Mouse (Mus musculus): ENCODE data around the gene Tecpr1. TPM values are rescaled to one million over a fixed set of nuclear protein-coding genes. Genes with fewer than 3 reads are reported as not detected.
A peak's percentile ranks its signal among the peaks of the same experiment; 100 is the strongest.

The Tecpr1 gene
- polyA plus RNA-seq, 1 experiment from 2014 or later, result 18.4 TPM

DNA sequence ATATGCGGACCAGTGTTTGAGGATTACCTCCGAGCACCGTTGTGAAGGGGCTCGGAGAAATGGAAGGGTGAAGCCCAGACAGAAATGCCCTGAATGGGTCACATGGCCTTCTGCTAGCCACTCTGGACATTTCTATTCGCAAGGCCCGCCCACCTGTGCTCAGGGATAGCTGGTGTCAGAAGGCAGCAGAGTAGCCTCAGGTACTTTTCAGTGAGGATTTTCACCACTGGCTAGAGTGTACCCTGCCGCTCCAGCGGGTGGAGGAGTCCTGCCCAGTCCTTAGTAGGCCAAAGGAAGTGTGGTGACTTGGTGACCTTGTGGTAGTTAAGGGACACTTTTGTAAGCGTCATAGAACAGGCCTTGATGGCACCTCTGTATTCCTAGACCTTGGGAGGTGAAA is 37.9 kb upstream of the Tecpr1 start:
- Histone ChIP-seq H3K9me3 (ENCODE audit: control insufficient read depth, low read length) (no peaks in the 10 kb centered on the region), H3K27me3 (ENCODE audit: control insufficient read depth, insufficient read depth, low read length) (no peaks in the 10 kb centered on the region), H3K4me3 (ENCODE audit: low read depth, low read length) (no peak overlapping the region), H3K4me1 (ENCODE audit: control insufficient read depth, insufficient read depth, low read length) (peaks cover 28% of the 10 kb centered on the region), H3K27ac (ENCODE audit: low read depth, low read length) (no peak overlapping the region), H3K36me3 (ENCODE audit: control insufficient read depth, insufficient read depth, low read length) (peaks cover 4% of the 10 kb centered on the region), H3K9ac (ENCODE audit: low read length) (no peak overlapping the region), H3K4me2 (ENCODE audit: low read depth) (no peak overlapping the region)
- DNase-seq (ENCODE audit: low spot score), result no peak
- no peak for ATAC-seq (ENCODE audit: insufficient read depth, low FRiP score, low TSS enrichment)
- WGBS, result 87% methylated on average over 9 of the region's 9 CpGs

- peaks cover 4% of the 10 kb centered on the region for H3K36me3 ChIP-seq (ENCODE audit: control insufficient read depth, insufficient read depth, low read length)
- H3K9me3 ChIP-seq (ENCODE audit: control insufficient read depth, low read length), result no peaks in the 10 kb centered on the region
- DNase-seq (ENCODE audit: low spot score) (no peak), ATAC-seq (ENCODE audit: insufficient read depth, low FRiP score, low TSS enrichment) (no peak)
- H3K27me3 ChIP-seq (ENCODE audit: control insufficient read depth, insufficient read depth, low read length), result no peaks in the 10 kb centered on the region
- WGBS, result 82% methylated on average over 8 of the region's 8 CpGs
- H3K9ac ChIP-seq (ENCODE audit: low read length), result no peak overlapping the region
- no peak overlapping the region for H3K27ac ChIP-seq (ENCODE audit: low read depth, low read length)
- peaks cover 29% of the 10 kb centered on the region for H3K4me1 ChIP-seq (ENCODE audit: control insufficient read depth, insufficient read depth, low read length)
- H3K4me3 ChIP-seq (ENCODE audit: low read depth, low read length), result no peak overlapping the region
- no peak overlapping the region for H3K4me2 ChIP-seq (ENCODE audit: low read depth)
These were observed 37.0 kb upstream of the Tecpr1 start for GRCm38 (mm10) chr5:144260464-144260863.

- no peak overlapping the region for H3K9ac ChIP-seq (ENCODE audit: low read length)
- peaks cover 29% of the 10 kb centered on the region for H3K4me1 ChIP-seq (ENCODE audit: control insufficient read depth, insufficient read depth, low read length)
- H3K27ac ChIP-seq (ENCODE audit: low read depth, low read length), result no peak overlapping the region
- peaks cover 4% of the 10 kb centered on the region for H3K36me3 ChIP-seq (ENCODE audit: control insufficient read depth, insufficient read depth, low read length)
- ATAC-seq (ENCODE audit: insufficient read depth, low FRiP score, low TSS enrichment) (no peak), DNase-seq (ENCODE audit: low spot score) (no peak)
- no peaks in the 10 kb centered on the region for H3K27me3 ChIP-seq (ENCODE audit: control insufficient read depth, insufficient read depth, low read length)
- H3K4me3 ChIP-seq (ENCODE audit: low read depth, low read length), result no peak overlapping the region
- 82% methylated on average over 6 of the region's 6 CpGs for WGBS
- H3K4me2 ChIP-seq (ENCODE audit: low read depth), result no peak overlapping the region
- no peaks in the 10 kb centered on the region for H3K9me3 ChIP-seq (ENCODE audit: control insufficient read depth, low read length)
These were observed 35.8 kb upstream of the Tecpr1 start for GRCm38 (mm10) chr5:144259228-144259627.

GRCm38 (mm10) chr5:144258687-144259086 is 35.3 kb upstream of the Tecpr1 start:
- Histone ChIP-seq H3K4me1 (ENCODE audit: control insufficient read depth, insufficient read depth, low read length) (peaks cover 29% of the 10 kb centered on the region), H3K36me3 (ENCODE audit: control insufficient read depth, insufficient read depth, low read length) (peaks cover 4% of the 10 kb centered on the region), H3K9ac (ENCODE audit: low read length) (0 out of 2 replicates have a peak overlapping the region, but pooled peaks have one; percentile 26), H3K4me2 (ENCODE audit: low read depth) (0 out of 2 replicates have a peak overlapping the region, but pooled peaks have one; percentile 5), H3K9me3 (ENCODE audit: control insufficient read depth, low read length) (no peaks in the 10 kb centered on the region), H3K27ac (ENCODE audit: low read depth, low read length) (no peak overlapping the region), H3K4me3 (ENCODE audit: low read depth, low read length) (no peak overlapping the region), H3K27me3 (ENCODE audit: control insufficient read depth, insufficient read depth, low read length) (no peaks in the 10 kb centered on the region)
- ATAC-seq (ENCODE audit: insufficient read depth, low FRiP score, low TSS enrichment) (no peak), DNase-seq (ENCODE audit: low spot score) (no peak)
- 20% methylated on average over 2 of the region's 2 CpGs for WGBS

- ATAC-seq (ENCODE audit: insufficient read depth, low FRiP score, low TSS enrichment) (no peak), DNase-seq (ENCODE audit: low spot score) (no peak)
- Histone ChIP-seq H3K36me3 (ENCODE audit: control insufficient read depth, insufficient read depth, low read length) (peaks cover 4% of the 10 kb centered on the region), H3K9ac (ENCODE audit: low read length) (no peak overlapping the region), H3K27me3 (ENCODE audit: control insufficient read depth, insufficient read depth, low read length) (no peaks in the 10 kb centered on the region), H3K4me3 (ENCODE audit: low read depth, low read length) (no peak overlapping the region), H3K4me2 (ENCODE audit: low read depth) (peak overlapping the region; percentile 81), H3K9me3 (ENCODE audit: control insufficient read depth, low read length) (no peaks in the 10 kb centered on the region), H3K4me1 (ENCODE audit: control insufficient read depth, insufficient read depth, low read length) (peaks cover 29% of the 10 kb centered on the region), H3K27ac (ENCODE audit: low read depth, low read length) (no peak overlapping the region)
- 47% methylated on average over 14 of the region's 14 CpGs for WGBS
These were observed 34.8 kb upstream of the Tecpr1 start for GRCm38 (mm10) chr5:144258131-144258611.

- WGBS, result 69% methylated on average over 3 of the region's 3 CpGs
- Histone ChIP-seq H3K9me3 (ENCODE audit: control insufficient read depth, low read length) (no peaks in the 10 kb centered on the region), H3K4me3 (ENCODE audit: low read depth, low read length) (peak overlapping the region; percentile 99), H3K36me3 (ENCODE audit: control insufficient read depth, insufficient read depth, low read length) (peaks cover 4% of the 10 kb centered on the region), H3K4me2 (ENCODE audit: low read depth) (peak overlapping the region; percentile 81), H3K4me1 (ENCODE audit: control insufficient read depth, insufficient read depth, low read length) (peaks cover 29% of the 10 kb centered on the region), H3K9ac (ENCODE audit: low read length) (peak overlapping the region; percentile 95), H3K27ac (ENCODE audit: low read depth, low read length) (no peak overlapping the region), H3K27me3 (ENCODE audit: control insufficient read depth, insufficient read depth, low read length) (no peaks in the 10 kb centered on the region)
- no peak for DNase-seq (ENCODE audit: low spot score)
- ATAC-seq (ENCODE audit: insufficient read depth, low FRiP score, low TSS enrichment), result no peak
These were observed 34.2 kb upstream of the Tecpr1 start for GRCm38 (mm10) chr5:144257451-144258110.

DNA sequence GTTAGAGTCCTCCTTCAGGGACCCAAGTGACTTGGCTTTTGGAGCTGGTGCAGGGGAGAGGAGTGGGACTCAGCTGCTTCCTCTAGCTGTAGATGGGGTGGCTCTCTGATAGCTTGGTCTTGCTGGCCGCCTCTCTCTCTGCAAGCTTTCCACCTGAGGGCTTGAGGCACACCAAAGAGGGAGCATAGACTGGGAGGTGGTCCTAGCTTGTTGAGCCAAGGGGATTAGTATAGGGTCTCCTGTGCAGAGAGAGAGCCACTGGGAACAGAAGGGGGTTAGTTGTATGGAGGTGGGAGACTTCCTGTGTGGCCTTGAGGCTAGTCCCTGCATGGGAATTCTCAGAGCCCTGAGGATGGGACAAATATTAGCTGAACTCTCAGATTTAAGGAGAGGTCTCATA is 33.5 kb upstream of the Tecpr1 start:
- Histone ChIP-seq H3K9me3 (ENCODE audit: control insufficient read depth, low read length) (no peaks in the 10 kb centered on the region), H3K36me3 (ENCODE audit: control insufficient read depth, insufficient read depth, low read length) (peaks cover 4% of the 10 kb centered on the region), H3K9ac (ENCODE audit: low read length) (peak overlapping the region; percentile 95), H3K4me1 (ENCODE audit: control insufficient read depth, insufficient read depth, low read length) (peaks cover 29% of the 10 kb centered on the region), H3K27ac (ENCODE audit: low read depth, low read length) (0 out of 2 replicates have a peak overlapping the region, but pooled peaks have one; percentile 87), H3K4me3 (ENCODE audit: low read depth, low read length) (peak overlapping the region; percentile 99), H3K27me3 (ENCODE audit: control insufficient read depth, insufficient read depth, low read length) (no peaks in the 10 kb centered on the region), H3K4me2 (ENCODE audit: low read depth) (peak overlapping the region; percentile 81)
- ATAC-seq (ENCODE audit: insufficient read depth, low FRiP score, low TSS enrichment) (no peak), DNase-seq (ENCODE audit: low spot score) (no peak)
- WGBS, result 43% methylated on average over 1 of the region's 1 CpGs

DNA sequence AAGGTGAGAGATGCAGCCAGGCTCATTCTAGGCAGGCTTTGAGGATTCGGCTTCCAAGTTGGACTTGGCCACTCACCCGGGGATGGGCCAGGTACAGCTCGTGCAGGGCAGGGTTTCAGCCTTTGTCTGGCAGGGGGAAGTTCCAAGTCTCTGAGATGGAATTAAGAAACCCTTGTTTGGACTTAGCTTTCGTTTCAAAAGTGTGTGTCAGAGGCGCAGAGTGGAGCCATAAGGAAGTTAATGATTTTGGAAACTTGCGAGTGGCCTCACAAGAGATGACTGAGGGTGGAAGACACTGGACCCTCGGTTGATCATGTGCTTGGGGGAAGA is 33.1 kb upstream of the Tecpr1 start:
- 13% methylated on average over 7 of the region's 7 CpGs for WGBS
- Histone ChIP-seq H3K27ac (ENCODE audit: low read depth, low read length) (peak overlapping the region; percentile 87), H3K36me3 (ENCODE audit: control insufficient read depth, insufficient read depth, low read length) (peaks cover 4% of the 10 kb centered on the region), H3K27me3 (ENCODE audit: control insufficient read depth, insufficient read depth, low read length) (no peaks in the 10 kb centered on the region), H3K9me3 (ENCODE audit: control insufficient read depth, low read length) (no peaks in the 10 kb centered on the region), H3K9ac (ENCODE audit: low read length) (peak overlapping the region; percentile 95), H3K4me2 (ENCODE audit: low read depth) (peak overlapping the region; percentile 81), H3K4me1 (ENCODE audit: control insufficient read depth, insufficient read depth, low read length) (peaks cover 29% of the 10 kb centered on the region), H3K4me3 (ENCODE audit: low read depth, low read length) (peak overlapping the region; percentile 99)
- no peak for DNase-seq (ENCODE audit: low spot score)
- ATAC-seq (ENCODE audit: insufficient read depth, low FRiP score, low TSS enrichment), result no peak

All from neural tube, embryonic 11.5 days (tissue).